Mouse (Mus musculus): ENCODE results near the gene Vangl1.

DNA sequence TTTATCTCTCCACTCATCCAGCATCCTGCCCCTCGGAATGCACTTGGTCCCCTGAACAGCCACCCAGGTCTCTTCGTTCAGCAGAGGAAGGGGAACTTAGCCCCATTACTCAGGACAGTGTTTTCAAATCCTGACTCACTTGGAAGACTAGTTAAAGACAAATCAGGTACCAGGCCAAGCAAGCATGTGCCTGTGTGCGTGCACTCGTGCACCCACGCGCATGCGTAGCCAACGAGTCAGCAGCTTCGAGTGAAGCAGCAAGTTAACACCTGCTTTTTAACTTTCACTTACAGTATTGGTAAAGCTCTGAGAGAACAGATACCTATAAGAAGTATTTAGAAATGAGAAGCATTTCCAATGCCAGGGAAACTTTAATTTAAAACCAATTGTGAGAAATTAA is 8.3 kb downstream of the Vangl1 start:
- no peak for TF ChIP-seq CTCF (IDR thresholded peaks at IDR 0.05; ENCODE audit: control insufficient read depth, insufficient read depth, insufficient read length)
- TF ChIP-seq USF1 (IDR thresholded peaks at IDR 0.05; ENCODE audit: low read depth): no peak
- no peak for TF ChIP-seq MYOD1 (IDR thresholded peaks at IDR 0.05; ENCODE audit: control insufficient read depth, insufficient read length, low read depth)
- TF ChIP-seq MAX (IDR thresholded peaks at IDR 0.05): no peak
